Mouse (Mus musculus) G1E (cell line): ENCODE results near the gene Arhgef6. TPM values are rescaled to one million over a fixed set of nuclear protein-coding genes. Genes with fewer than 3 reads are reported as not detected.

Experiments used
- ATAC-seq: 2 replicates; pipeline ENCODE4 v1.8.0; 2016; ENCODE audit warnings: mild to moderate bottlenecking; ENCODE audit not compliant: insufficient number of reproducible peaks, poor library complexity, low FRiP score, severe bottlenecking; ENCODE audit errors: extremely low read depth
- DNase-seq: peaks from one replicate; pipeline ENCODE4 v3.0.0; 2012; ENCODE audit warnings: low spot score
- H3K27me3 ChIP-seq: 2 replicates; pipeline ENCODE4 v1.6.1; 2012; ENCODE audit warnings: mild to moderate bottlenecking, low read length, inconsistent platforms; ENCODE audit not compliant: insufficient read depth
- H3K36me3 ChIP-seq: replicated peaks from 2 replicates; pipeline ENCODE3; 2012; ENCODE audit warnings: mild to moderate bottlenecking, inconsistent platforms
- H3K4me1 ChIP-seq: 2 replicates; pipeline ENCODE4 v1.6.1; 2012; ENCODE audit warnings: low read depth, low read length, inconsistent platforms, mixed read lengths; ENCODE audit not compliant: insufficient read depth
- H3K4me3 ChIP-seq: 2 replicates; pipeline ENCODE4 v1.5.1; 2012; ENCODE audit warnings: low read depth, mild to moderate bottlenecking, inconsistent platforms, low read length, moderate library complexity, mixed read lengths
- H3K9me3 ChIP-seq: replicated peaks from 2 replicates; pipeline ENCODE4 v1.6.1; 2012; ENCODE audit warnings: inconsistent platforms
- CTCF ChIP-seq: IDR thresholded peaks from 2 replicates; pipeline ENCODE4 v1.5.1; 2012; ENCODE audit warnings: low read depth, low read length, inconsistent platforms, mixed read lengths
- GATA1 ChIP-seq: IDR thresholded peaks from 2 replicates; pipeline ENCODE4 v1.6.1; 2012; ENCODE audit warnings: borderline replicate concordance, low read length, inconsistent platforms, mixed read lengths
- GATA2 ChIP-seq: IDR thresholded peaks from 2 replicates; pipeline ENCODE4 v1.6.1; 2012; ENCODE audit warnings: low read depth, low read length, inconsistent platforms, borderline replicate concordance
- POLR2AphosphoS5 ChIP-seq: IDR thresholded peaks from 2 replicates; pipeline ENCODE4 v1.6.1; 2012; ENCODE audit warnings: low read depth, low read length, inconsistent platforms; ENCODE audit not compliant: insufficient replicate concordance
- TAL1 ChIP-seq: conservative IDR thresholded peaks from 2 replicates; pipeline ENCODE4 v1.6.1; 2012; ENCODE audit warnings: low read depth, low read length, inconsistent platforms, mixed read lengths
- polyA plus RNA-seq: library from polyadenylated mRNA; stranded (reverse); fragments of >175 nt; gene quantifications from 2 replicates; pipeline ENCODE4 v1.2.3, GENCODE M21; 2012
- total RNA-seq, 2 experiments: library from RNA; stranded (forward) in 1 of 2; stranded (reverse) in 1 of 2; fragments of 200-1000 nt in 1 of 2; fragments of >200 nt in 1 of 2; fragmentation: Nextera tagmentation in 1 of 2; gene quantifications; 2 replicates each; pipeline ENCODE4 v1.2.3; 2014 to 2017

Gene Arhgef6
- total and polyA plus RNA-seq, 3 experiments = 0.25 to 7.2 (median 1.1) TPM

GRCm38 (mm10) chrX:57309993-57310392 lies 28.5 kb downstream of the Arhgef6 start:
- peaks cover 36% of the 10 kb centered on the region for H3K4me1 ChIP-seq
- no peaks in the 10 kb centered on the region for H3K36me3 ChIP-seq
- no peaks in the 10 kb centered on the region for H3K9me3 ChIP-seq
- H3K4me3 ChIP-seq = no peak overlapping the region; the same call in 1 of the 2 replicates
- DNase-seq (no peak), ATAC-seq (peak; percentile 28; the same call in 1 of the 2 replicates)
- TF ChIP-seq POLR2AphosphoS5 = no peak
- TF ChIP-seq TAL1 = no peak; the same call in 1 of the 2 replicates
- no peak for TF ChIP-seq GATA2
- TF ChIP-seq CTCF = no peak
- TF ChIP-seq GATA1 = no peak
- H3K27me3 ChIP-seq = no peaks in the 10 kb centered on the region

- Histone ChIP-seq H3K9me3 (no peaks in the 10 kb centered on the region), H3K36me3 (no peaks in the 10 kb centered on the region), H3K4me1 (peaks cover 37% of the 10 kb centered on the region), H3K27me3 (no peaks in the 10 kb centered on the region), H3K4me3 (no peak overlapping the region)
- no peak for DNase-seq
- ATAC-seq = peak; percentile 22; the same call in 1 of the 2 replicates
- no peak for TF ChIP-seq POLR2AphosphoS5
- TF ChIP-seq CTCF = no peak
- no peak for TF ChIP-seq GATA2
- TF ChIP-seq GATA1 = no peak
- no peak for TF ChIP-seq TAL1
Measured at GRCm38 (mm10) chrX:57306747-57307146, 31.8 kb downstream of the Arhgef6 start.

- Histone ChIP-seq H3K27me3 (no peaks in the 10 kb centered on the region), H3K9me3 (no peaks in the 10 kb centered on the region), H3K4me1 (peaks cover 20% of the 10 kb centered on the region), H3K4me3 (no peak overlapping the region), H3K36me3 (no peaks in the 10 kb centered on the region)
- TF ChIP-seq CTCF = no peak
- TF ChIP-seq GATA2 = no peak
- TF ChIP-seq TAL1 = no peak
- no peak for TF ChIP-seq GATA1
- TF ChIP-seq POLR2AphosphoS5 = no peak
- DNase-seq = no peak
- no peak for ATAC-seq
Measured at GRCm38 (mm10) chrX:57304784-57305287, 33.7 kb downstream of the Arhgef6 start.

- H3K27me3 ChIP-seq = no peaks in the 10 kb centered on the region
- ATAC-seq = no peak
- H3K36me3 ChIP-seq = no peaks in the 10 kb centered on the region
- H3K4me3 ChIP-seq = no peak overlapping the region
- TF ChIP-seq CTCF (no peak), POLR2AphosphoS5 (no peak), TAL1 (no peak), GATA1 (no peak), GATA2 (no peak)
- DNase-seq = no peak
- peaks cover 19% of the 10 kb centered on the region for H3K4me1 ChIP-seq
- no peaks in the 10 kb centered on the region for H3K9me3 ChIP-seq
Measured at GRCm38 (mm10) chrX:57303188-57303878, 35.2 kb downstream of the Arhgef6 start.

- H3K36me3 ChIP-seq = no peaks in the 10 kb centered on the region
- no peak overlapping the region for H3K4me3 ChIP-seq
- TF ChIP-seq TAL1 (no peak), POLR2AphosphoS5 (no peak), GATA1 (no peak), CTCF (no peak), GATA2 (no peak)
- peak; percentile 15; the same call in 1 of the 2 replicates for ATAC-seq
- peaks cover 4% of the 10 kb centered on the region; the same call in 1 of the 2 replicates for H3K4me1 ChIP-seq
- DNase-seq = no peak
- H3K27me3 ChIP-seq = no peaks in the 10 kb centered on the region
- H3K9me3 ChIP-seq = no peaks in the 10 kb centered on the region
Measured at GRCm38 (mm10) chrX:57298946-57299345, 39.6 kb downstream of the Arhgef6 start.

- no peaks in the 10 kb centered on the region for H3K36me3 ChIP-seq
- H3K4me1 ChIP-seq = no peaks in the 10 kb centered on the region
- no peak for ATAC-seq
- no peak overlapping the region for H3K4me3 ChIP-seq
- H3K9me3 ChIP-seq = no peaks in the 10 kb centered on the region
- H3K27me3 ChIP-seq = no peaks in the 10 kb centered on the region
- TF ChIP-seq TAL1 (no peak), CTCF (no peak), POLR2AphosphoS5 (no peak), GATA2 (no peak), GATA1 (no peak)
- DNase-seq = no peak
Measured at GRCm38 (mm10) chrX:57288458-57288857, 50.1 kb downstream of the Arhgef6 start.
